Mouse (Mus musculus): ENCODE measurements around the gene Arhgap44.

DNA sequence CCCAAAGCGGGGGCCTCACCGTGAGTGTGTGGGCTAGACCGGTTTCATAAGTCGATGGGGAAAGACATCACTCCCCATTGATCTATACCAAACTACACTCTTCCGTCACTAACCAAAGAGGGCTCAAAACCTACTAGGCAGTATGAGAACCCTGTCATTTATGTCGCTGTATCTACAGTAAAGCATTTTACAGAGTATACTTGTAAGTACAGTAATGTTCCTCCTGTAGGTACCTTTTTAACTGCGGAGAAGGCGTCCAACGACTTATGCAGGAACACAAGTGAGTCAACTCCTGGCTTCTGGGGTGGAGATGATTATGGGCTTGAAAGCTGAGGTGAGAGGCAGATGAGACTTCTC, 183.3 kb downstream of the Arhgap44 start:
- TF ChIP-seq CTCF (IDR thresholded peaks at IDR 0.05; ENCODE audit: low read depth, low read length) (no peak), GATA1 (IDR thresholded peaks at IDR 0.05; ENCODE audit: borderline replicate concordance, low read length) (no peak), TAL1 (conservative IDR thresholded peaks at IDR 0.05; ENCODE audit: low read depth, low read length) (no peak), GATA2 (IDR thresholded peaks at IDR 0.05; ENCODE audit: borderline replicate concordance, low read depth, low read length) (no peak), POLR2AphosphoS5 (IDR thresholded peaks at IDR 0.05; ENCODE audit: insufficient replicate concordance, low read depth, low read length) (no peak)

Data from G1E (cell line).